Mouse (Mus musculus): ENCODE measurements around the gene Cstb.
"Not testable (repeated sequence)": the region's sequence is repeated elsewhere in the genome, so short reads cannot be mapped to it uniquely, and the experiment has no call there.

Gene Cstb

DNA sequence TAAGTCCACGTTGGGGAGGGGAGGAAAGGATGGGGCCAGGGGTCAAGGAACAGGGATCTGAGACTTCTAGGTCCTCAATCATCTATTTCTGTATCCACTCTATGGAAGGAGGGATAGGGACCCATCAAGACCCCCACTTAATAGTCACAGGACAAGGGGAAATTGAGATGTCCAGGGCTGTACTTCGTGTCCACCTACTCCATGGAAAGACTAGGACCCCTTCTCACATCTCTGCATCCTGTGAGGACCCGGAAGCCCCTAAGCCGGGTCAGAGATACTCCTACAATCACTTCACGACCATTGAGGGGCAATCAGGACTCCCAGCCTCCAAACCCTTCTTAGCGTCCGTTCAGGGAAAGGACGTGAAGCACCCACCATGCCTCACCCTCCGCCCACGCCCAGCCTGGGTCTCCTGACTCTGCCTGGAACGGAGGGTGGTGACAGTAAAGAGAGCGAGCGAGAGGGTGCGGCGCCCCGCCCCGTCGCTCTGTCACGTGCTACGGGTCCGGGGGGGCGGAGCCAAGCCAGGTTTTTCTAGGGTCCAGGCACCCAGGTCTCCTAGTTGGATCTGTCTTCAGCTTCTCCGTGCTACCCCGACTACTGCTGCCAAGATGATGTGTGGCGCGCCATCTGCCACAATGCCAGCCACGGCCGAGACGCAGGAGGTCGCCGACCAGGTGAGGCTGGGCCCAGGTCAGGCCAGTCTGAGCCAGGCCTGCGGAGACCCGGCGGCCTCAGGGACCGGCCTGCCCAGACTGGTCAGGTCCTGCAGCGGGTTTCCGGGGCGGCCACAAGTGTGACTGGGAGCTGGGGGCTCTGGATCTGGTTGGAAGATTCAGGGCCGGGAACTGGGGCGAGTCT, at the start of gene Cstb:
Gene Cstb (plus strand): TSS at position 489 of the 861 bp plus-strand sequence.
- peak; percentile 56 for DNase-seq (ENCODE audit: low read depth, low spot score)

DNA sequence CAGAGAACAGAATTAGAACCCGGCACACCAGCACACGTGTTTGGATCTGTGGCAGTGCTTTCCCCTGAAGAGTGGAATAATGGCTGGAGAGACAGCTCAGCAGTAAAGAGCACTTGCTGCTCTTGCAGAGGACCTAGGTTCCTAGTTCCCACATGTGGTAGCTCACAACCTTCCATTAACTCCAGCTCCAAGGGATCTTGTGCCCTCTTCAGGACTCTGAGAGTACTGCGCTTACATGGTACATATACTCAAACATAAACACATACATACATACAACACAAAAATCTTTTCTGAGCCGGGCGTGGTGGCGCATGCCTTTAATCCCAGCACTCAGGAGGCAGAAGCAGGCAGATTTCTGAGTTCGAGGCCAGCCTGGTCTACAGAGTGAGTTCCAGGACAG, 47.0 kb upstream of the Cstb start:
- DNase-seq (ENCODE audit: low read depth, low spot score), result no peak

DNA sequence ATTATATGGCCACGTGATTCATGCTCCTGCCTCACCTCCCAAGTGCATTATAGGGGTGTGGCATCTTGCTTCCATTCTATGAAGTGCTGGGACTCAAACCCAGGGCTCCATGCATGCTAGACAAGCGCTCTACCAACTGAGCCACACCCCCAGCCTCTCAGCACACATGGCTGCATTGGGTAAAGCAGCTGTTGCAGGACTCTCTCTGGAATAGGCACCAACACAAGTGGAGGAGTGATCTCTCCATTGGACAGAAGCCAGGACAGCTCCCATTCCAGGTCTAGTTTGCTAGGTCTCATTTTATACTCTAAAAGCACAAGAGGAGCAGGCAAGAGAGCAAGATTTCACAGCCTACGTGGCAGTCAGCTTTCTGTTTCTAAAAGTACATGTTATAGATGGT, 41.9 kb upstream of the Cstb start:
- no peak for DNase-seq (ENCODE audit: low read depth, low spot score)

DNA sequence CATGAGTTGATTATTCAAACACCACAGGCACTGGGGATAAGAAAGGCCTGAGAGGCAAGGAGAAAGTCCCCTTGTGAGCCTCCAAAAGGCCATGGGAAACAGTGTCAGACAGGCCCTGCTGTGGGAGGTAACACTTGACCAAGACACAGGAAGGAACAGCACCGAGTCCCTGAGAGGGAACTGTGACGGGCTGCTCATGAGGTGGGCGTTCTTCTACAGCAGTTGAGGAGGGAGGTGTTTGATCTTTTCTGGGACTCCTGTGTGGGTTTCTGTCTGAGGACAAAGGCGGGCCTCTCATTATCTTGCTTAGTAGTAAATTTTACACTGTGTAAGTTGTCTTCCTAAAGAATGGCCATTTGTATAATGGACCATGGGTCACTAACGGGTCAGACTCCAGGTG, 39.9 kb upstream of the Cstb start:
- no peak for DNase-seq (ENCODE audit: low read depth, low spot score)

DNA sequence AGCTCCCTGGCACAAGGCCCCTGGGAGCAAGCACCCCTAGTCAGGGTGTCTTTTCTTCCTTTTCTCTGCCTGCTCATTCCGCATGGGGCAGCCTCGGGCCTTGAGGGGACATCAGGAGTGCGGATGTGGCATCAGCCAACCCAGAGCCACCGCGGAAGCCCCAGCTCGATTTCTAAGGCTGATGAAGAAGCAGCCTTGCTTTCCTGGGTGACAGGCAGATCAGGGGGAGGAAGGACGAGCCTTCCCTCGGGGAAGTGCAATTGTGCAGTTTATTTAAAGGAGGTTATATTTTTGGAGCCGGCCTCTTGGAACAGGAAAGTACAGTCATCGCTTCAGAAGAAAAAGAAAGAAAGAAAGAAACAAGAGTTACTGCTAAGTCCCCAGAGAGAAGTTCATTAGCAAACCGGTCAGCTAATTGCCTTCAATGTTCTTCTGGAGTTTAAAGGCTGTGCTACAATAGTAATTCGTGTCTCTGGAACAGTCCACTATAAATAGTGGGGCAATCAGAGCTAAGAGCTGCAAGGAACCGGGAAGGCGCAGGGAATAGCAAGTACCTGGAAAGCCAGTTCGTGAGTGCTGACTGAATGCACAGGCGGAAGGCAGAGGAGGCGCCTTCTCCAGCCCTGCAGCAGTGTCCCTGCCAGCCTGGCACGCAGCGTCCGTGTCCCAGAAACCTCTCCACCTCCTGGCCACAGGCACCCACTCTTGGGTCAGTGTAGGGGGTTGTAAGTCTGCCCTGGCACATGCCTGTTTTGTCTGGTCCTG, 37.1 kb upstream of the Cstb start:
- no peak for DNase-seq (ENCODE audit: low read depth, low spot score)

DNA sequence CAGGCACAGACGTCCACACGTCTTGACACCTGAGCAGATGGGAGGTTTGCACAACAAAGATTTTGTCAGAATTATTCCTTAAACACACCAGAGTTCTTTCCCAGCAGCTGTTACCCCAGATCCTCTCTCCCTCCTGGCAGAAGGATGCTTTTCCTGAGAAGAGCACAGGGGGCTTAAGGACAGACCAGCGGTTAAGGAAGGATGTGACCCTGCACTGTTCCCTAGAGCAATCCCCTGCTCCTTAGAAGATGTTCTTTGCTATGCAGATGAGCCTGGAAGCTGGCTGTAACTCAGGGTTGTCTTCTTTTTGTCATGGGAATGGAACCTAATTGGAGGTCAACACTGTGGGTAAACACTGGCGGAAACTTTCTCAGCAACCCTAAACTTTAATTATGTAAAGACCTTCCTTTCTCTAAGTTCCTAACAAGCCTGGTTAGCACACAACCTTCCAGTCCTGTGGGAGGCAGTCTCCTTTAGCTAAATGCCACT, 34.4 kb upstream of the Cstb start:
- DNase-seq (ENCODE audit: low read depth, low spot score), result no peak

DNA sequence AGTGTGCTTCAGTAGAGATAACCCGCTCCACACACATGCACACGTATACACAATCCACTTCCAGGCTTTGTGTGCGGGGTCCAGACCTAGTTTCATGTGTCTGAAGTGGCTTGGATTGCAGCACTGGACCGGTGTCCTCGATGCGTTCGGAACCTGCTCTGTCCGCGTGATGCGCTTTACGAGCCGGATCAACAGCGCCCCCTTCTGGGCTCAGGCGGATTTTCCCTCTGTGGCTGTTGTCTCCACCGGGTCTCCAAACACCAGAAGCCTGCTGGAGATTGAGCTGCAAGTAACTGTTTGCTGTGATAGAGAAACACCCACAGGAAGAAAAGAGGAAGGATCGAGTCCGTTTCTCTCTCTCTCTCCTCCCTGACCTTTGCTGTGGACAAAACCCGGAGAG, 33.4 kb upstream of the Cstb start:
- peak; percentile 69 for DNase-seq (ENCODE audit: low read depth, low spot score)

DNA sequence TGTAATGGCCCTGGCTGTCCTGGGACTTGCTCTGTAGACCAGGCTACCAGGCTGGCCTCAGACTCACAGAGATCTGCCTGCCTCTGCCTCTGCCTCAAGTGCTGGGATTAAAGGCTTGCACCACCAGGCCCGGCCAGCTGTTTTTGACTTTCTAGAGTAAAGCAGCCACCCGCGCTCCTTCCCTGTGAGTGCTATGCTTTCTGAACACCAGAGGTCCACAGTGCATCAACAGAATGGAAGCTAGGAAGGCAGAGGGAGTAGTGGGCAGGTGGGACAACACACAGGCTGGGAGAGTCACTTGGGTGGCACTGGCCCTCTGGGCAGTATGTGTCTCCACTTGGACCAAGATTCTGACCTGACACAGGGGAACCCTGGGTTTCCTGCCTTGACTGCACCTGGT, 30.1 kb upstream of the Cstb start:
- DNase-seq (ENCODE audit: low read depth, low spot score), result no peak

DNA sequence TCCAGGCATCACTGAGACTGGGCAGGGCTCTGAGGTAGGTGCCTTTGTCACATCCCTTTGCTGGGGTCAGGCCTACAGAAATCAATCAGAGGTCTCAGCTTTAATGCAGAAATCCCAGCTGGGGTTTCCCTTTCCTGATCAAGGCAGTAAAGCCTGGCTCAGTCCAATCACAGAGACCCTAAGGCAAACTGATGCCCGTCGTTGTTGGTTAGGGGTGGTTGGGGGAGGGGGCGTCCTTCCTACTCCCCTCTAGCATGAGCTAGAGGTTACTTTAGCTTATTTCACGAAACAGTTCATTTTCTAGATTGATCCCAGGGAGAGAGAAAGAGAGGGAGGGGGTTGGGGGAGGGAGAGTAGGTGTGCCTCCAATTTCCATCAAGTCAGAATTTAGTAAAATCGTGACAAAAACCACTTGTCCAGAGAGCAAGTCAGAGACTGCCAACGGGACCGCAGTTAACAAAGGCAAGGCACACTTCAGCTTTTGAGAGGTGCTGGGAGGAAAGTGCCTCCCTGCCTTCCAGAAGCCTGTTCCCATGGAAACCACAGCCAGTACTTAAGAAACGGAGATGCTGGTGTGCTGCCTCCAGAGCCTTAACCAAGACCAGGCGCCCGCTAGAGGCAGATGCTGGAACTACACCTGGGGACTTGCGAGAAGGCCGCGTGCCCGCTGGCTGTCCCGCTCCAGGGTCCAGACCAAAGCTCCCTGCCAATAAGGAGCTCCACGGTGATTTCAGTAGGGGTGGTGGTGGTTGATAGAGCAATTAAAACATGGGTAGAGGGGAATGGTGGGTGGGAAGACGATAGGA, 29.4 kb upstream of the Cstb start:
- DNase-seq (ENCODE audit: low read depth, low spot score), result peak; percentile 97

DNA sequence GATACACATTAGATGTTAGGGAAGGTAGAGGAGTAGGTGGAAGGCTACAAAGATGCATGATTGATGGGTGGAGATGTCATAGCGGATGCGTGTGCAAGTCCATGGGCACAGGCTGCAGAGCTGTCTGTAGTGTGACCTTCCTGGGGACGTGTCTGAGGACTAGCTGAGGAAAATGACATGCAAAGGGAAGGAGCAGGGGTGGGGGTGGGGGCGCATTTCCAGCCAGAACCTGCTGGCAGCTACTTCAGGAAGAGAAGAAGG, 28.9 kb upstream of the Cstb start:
- no peak for DNase-seq (ENCODE audit: low read depth, low spot score)

DNA sequence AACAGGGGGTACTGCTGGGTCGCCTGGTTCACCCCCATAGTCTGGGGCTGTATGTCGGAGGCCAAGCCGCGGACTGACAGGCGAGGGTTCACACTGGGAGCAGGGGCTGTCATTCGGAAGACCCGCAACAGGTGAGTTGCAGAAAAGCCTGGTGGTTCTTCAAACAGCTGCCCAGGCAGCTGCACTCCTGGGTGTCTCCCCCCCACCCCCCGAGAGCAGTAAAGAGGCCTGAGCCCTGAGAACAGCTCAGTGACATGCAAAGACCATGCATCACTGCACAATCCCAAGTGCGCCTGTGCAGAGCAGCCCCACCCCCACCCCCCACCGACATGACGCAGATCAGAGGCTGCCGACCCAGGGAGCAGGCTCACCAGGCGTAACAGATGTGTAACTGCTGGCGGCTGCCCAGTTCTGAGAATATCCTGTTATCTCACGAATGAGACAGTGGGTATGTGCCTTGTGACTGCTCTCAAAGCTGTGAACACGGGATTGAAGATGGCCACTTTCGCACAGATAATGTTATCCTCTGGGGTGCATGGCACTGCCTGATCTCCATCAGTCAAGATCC, 26.3 kb upstream of the Cstb start:
- no peak for DNase-seq (ENCODE audit: low read depth, low spot score)

DNA sequence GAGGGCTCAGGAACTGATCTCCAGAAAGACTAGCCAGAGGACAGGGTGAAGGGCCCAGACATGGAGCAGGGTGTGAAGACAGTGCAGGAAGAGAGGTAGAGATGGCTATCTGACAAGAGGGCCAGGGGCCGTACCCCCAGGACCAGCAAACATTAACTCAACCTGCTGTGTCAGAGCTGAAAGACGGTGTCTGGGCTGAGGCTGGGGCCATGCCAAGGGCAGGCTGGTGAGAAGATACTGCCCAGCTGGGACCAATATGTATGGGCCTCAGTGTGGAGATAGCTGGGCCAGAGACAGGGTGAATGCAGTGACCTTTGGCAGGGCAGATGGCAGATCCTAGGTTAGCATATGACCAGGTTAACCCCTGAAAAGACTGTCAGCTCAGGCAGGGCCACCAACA, 24.3 kb upstream of the Cstb start:
- no peak for DNase-seq (ENCODE audit: low read depth, low spot score)

DNA sequence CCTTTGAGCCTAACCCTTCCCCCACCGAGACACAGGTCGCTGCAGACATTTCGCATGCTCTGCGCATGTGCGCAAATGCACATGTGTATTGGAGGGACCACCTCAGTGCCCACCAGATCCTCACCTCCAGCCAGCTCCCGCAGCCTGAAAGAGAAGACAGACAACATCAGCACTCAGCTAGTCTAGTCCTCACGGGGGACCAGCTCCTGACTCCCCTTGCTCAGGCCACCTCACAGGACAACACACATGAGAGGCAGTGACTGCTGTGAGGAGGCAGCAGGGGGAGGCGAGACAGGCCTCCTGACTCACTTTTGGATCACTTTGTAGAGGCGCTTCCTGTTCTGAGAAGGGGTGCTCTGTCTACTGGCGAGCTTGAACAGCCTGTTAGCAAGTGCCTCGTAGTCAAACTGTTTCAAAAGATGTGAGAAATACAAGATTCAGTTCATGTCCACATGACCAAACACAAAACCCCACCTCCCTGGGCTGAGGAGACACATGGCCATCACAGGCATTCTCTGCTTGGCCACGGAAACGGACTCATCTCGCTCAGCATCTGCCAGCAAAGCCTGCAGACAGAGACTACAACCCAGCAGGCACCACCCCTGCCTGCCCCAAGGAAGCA, 23.1 kb upstream of the Cstb start:
- DNase-seq (ENCODE audit: low read depth, low spot score), result no peak

DNA sequence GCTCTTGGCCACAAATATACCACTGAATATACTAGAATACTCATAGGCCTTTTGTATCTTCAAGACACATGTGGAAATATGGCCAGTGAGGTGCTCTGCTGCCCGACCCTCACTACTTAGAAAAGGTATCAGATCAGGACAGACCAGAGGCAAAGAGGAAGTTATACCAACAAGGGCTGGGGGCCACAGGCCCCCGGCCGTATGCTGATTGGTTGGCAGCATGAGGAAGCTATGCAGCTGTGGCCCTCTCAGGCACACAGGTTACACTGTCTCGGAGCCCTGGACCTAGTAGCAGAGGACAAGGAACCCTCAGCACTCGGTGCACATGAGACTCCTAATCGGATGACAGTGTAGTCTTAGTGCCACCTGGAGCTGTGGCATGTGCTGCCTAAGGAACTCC, 19.3 kb upstream of the Cstb start:
- no peak for DNase-seq (ENCODE audit: low read depth, low spot score)

DNA sequence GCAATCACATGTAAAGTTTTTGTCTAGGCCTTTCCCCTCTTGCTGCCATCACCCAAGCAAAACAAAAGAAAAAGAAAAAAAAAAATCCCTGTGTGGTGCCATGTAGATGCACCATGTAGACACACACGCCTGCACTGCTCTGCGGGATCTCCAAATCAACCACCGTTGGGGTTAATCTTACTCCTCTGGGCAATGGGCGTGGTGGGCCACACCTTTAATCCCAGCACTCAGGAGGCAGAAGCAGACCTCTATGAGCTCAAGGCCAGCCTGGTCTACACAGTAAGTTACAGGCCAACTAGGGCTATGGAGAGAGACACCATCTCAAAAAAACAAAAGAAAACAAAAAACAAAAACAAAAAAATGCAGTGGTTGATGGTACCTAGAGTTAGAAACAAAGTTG, 18.3 kb upstream of the Cstb start:
- DNase-seq (ENCODE audit: low read depth, low spot score), result no peak

DNA sequence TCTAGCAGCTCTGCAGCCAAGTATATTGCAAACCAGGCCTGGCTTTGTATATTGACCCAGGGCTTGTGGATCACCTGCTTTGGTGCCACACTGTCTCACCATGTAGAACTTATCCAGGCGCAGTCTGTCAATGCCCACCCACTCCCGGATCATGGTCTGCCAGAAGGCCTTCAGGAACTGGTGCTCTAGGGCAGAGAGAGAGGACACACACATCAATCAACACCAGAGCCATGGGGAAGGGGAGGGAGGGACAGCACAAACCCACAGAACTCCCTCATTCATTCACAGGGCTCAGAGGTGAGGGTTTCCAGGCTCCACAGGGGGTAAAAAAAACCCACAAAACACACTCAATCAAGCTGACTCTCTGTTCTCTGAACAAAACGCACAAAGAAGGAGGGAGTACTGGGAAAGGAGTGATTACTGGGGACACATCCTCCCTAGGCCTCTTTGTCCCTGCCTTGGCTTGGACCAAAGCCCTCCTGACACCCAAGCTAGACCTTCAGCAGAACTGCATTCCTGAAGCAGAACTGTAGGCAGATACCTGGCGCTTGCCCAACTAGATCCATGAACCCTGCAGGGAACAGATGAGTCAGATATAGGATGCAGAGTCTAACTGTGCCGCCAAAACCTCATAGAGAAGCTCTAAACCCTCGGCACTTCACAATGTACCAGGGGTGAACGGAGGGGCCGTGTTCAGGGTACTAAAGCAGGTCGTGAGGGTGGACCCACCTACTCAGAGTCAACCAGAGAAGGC, 16.3 kb upstream of the Cstb start:
- DNase-seq (ENCODE audit: low read depth, low spot score), result no peak

DNA sequence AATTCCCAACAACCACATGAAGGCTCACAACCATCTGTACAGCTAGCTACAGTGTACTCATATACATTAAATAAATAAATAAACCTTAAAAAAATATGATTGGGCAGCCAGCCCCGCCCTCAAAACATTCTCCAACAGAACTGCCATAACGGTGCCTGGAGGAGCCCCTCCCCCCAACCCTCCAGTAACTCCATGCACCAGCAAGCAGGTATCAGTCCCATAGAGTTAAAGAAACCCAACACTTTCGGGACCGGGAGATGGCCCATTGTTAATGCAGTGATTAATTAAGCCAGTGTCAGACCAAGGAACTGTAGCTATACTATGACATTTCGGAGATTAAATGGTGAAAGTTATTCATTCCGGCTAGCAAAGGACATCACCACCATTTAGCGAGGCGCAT, 13.6 kb upstream of the Cstb start:
- no peak for DNase-seq (ENCODE audit: low read depth, low spot score)

DNA sequence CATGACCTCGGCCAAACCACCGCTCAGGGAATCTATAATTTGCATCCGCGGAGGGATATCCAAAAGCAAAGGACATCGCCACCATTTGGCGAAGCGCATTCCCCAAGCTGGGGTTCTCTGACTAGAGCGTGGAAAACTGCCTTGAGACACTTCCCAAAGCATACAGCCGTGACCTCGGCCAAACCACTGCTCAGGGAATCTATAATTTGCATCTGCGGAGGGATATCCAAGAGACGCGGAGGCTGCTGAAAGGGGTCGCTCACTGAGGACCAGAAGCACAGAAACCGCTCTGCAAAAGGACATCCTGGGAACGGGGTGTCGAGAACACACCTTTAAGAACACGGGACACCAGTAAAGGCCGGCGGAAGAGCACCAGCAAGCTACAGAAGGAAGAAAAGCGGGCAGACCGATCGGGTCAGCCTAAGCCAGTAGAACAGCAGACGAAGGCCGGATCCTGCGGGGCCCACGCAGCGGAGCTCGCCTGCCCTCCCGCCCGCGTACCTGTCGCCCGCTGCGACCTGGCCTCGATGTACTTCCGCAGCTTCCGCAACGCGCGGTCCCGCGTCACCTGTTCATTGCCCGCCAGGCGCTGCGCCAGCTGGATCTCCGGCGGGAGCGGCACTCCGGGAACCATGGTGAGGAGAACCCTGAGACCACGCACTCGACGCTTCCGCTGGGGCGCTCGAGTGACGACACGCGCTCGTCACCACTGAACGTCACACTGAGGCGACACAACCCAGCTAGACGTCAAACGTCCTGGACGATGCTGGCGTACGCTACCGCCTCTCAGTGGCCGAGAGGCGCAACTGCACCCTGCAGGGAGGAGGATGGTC, 12.9 kb upstream of the Cstb start, which contains the start of gene Rrp1:
Gene Rrp1 (minus strand): TSS at position 725 of the 833 bp plus-strand sequence.
- DNase-seq (ENCODE audit: low read depth, low spot score), result peak; percentile 97

DNA sequence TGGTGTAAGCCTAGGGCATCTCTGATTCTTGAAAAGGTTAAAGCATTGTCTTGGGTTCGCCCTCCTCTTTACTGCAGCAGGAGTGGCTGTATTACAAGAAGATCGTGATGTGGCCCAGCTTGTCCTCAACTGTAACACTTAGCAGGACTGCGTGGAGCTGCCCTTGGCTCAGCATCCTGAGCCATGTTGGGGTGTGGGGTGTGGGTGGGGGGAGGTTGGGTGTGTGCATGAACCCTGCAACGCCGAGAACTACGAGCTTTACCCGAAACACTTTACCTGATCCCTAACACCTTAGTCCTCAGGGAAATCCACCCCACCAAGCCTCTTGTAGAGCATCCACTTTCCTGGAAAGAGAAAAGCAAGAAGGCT, 12.3 kb upstream of the Cstb start:
- no peak for DNase-seq (ENCODE audit: low read depth, low spot score)

DNA sequence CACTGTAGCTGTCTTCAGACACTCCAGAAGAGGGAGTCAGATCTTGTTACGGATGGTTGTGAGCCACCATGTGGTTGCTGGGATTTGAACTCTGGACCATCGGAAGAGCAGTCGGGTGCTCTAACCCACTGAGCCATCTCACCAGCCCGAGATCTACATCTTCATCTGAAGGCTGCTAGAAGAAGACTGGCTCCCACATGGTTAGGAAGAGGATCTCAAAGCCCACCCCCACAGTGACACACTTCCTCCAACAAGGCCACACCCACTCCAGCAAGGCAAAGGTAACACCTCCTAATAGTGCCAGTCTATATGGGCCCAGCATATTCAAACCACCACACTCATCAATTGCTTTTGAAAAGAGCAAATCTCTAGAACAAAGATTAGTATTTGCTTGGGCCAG, 10.5 kb upstream of the Cstb start:
- DNase-seq (ENCODE audit: low read depth, low spot score), result not testable (repeated sequence)

All from forelimb bud, embryonic 11.5 days (tissue).